Mouse (Mus musculus): ENCODE results near the gene Stkld1. TPM values are rescaled to one million over a fixed set of nuclear protein-coding genes. Genes with fewer than 3 reads are reported as not detected.

Stkld1 gene
- polyA plus RNA-seq, 2 experiments from 2014 or later = 0.42 TPM; not detected in 1

- ATAC-seq = peak; percentile 94
Measured at GRCm38 (mm10) chr2:26915927-26916728, 17.7 kb upstream of the Stkld1 start, which contains the start of the genes Surf2 and Surf1. TSS of gene Surf2 (plus strand) at chr2:26916367. TSS of gene Surf1 (minus strand) at chr2:26916530.

DNA sequence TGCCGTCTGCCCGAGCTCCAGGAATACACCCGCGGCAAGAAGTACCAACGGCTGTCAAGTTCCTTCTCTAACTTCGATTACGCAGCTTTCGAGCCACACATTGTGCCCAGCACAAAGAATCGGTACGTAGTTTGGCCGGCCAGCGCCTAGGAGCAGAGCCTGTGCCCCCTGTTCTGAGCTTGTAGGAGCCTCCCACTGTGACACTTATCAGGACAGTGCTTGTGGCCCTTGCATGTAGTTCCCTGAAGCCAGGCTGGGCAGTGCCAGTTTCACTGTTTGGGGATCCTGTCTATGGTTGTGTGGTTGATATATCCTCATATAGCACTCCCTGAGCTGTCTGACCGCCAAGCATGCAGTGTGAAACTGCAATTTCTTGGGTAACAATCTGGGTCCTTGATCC is 17.1 kb upstream of the Stkld1 start:
- ATAC-seq = peak; percentile 4

- ATAC-seq = no peak
Measured at GRCm38 (mm10) chr2:26919684-26920083, 14.2 kb upstream of the Stkld1 start.

DNA sequence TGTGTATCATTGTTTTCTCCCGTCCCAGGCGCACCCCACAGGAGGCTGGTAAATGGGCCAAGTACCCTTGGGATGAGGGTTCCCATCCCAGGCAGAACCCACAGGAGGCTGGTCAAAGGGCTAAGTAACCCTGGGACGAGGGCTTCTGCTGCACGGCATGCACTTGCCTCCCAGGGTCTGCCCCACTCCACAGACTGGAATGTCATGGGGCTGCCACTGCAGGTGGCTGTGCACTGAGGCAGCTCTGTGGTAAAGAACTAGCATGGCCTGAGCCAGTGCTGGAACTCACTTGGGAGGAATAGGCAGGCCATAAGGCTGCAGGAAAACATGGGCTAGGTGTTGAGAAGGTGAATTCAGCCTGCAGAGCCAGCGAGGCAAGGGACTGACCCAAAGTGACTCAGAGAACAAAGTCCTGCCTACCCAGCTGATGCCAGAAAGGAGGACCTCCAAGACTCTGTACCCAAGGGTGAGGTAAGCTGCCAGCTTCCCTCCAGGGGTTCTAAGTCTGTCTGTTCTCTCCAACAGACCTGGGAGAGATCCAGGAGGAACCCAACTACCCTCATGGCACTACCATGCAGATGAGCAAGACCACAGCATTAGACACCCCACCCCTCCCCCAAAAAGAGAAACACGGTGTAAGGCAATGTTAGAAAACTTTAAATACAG is 13.5 kb upstream of the Stkld1 start:
- ATAC-seq = no peak

DNA sequence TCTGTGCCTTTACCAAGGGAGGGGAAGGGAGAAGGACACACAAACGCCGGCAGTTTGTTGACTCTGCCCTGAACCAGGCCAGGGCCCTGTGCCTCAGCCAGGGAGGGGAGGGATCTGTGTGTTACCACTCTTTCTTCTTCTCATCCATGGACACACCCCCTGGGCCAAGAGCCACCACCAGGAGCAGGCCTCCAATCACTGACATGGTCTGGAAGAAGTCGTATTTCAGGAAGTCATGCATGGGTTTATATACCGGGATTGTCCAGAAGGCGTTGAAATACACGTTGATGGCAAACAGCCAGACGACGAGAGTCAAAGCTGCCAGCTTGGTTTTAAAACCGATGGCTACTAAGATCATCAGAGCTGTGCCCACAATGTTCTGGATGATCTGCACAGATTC is 12.1 kb upstream of the Stkld1 start:
- ATAC-seq = no peak

DNA sequence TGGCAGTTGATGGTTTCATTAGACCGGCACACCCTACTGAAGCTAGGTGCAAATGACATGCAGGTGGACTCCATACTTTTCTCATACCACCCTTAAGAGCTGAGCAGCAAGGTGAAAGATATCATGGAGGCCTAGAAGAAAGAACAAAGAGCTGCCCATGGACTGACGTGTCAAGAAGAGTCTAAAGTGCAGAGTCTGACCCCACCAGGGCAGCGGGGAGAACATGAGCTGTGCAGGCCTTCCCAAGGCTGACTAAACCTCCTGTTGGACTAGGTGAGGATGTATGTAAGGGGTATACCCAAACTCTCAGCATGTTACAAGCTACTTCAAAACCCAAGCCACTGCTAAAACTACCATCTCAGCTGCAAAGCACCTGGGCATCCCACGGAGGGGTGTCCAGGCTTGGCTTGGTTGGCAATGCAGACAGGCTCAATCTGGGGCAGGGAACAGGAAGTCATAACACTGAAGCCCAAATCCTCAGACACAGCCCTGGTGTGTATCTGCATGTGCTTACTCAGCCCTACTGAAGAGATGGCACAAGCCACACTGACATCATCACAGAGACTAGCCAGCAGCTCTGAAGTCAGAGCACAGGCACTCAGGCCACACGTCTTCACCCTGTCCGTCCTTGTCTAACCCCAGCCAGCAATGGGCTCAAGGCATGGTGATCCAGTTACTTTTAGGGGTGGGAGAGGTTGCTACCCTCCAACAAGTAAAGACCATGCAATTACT is 5.9 kb upstream of the Stkld1 start:
- no peak for ATAC-seq

- ATAC-seq = peak; percentile 22
Measured at GRCm38 (mm10) chr2:26930390-26930789, 3.5 kb upstream of the Stkld1 start.

- peak; percentile 4 for ATAC-seq
Measured at GRCm38 (mm10) chr2:26932473-26933303, 1.2 kb upstream of the Stkld1 start.

DNA sequence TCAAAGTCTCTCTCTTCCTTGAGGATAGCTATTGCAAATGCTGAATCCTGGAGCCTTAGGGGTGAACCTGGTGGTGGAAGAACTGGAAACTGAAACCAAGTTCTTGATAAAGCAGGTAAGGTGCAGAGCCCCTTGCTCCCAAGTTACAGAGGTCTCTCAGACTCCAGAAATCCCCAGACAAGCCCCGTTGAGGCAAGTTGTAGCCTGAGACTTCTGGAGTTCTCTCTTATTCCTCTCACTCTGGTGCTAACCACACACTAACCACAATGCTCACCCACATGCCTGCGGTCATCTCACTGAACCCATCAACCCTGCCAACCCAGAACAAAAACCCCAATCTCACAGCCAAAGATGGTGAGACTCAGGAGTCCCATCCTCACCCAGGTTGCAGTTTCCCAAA is 1.4 kb downstream of the Stkld1 start:
- ATAC-seq = no peak

- ATAC-seq = peak; percentile 17
Measured at GRCm38 (mm10) chr2:26936425-26936824, 2.6 kb downstream of the Stkld1 start.

DNA sequence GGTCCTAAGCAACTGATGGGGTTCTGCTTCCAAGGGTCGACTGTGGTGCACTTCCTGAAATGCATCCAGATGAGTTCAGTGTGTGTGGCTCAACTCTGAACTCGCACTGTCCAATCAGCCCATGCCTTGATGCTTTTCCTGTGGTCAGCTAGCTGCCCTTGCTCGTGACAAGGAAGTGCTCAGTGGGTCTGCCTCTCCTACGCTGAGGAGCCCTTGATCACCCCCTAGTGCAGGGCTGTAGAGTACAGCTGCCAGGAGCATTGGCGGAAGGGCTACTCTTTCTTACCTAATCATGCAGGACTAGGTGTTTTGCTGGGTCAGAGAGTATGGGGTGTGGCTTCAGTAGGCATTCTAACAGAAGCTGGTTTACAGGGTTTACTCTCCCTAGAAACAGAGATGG is 7.7 kb downstream of the Stkld1 start:
- no peak for ATAC-seq

DNA sequence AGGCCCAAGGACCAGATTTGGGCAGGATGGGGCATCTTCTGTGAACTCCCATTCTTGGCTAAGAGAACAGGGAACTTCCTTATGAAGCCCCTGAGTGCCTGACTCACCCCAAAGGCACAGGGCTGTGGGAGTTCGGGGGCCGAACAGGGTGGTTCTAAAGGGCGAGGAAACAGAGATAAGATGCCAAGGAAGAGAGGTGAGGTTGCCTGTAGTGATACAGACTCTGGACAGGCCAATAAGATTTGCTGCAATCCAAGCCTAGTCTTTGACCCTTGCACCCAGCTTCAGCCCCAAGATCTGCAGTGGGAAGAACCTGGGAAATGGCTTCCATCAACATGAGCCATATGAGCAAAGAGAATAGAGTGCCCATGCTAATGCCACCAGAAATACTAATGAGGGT is 9.4 kb downstream of the Stkld1 start:
- no peak for ATAC-seq

DNA sequence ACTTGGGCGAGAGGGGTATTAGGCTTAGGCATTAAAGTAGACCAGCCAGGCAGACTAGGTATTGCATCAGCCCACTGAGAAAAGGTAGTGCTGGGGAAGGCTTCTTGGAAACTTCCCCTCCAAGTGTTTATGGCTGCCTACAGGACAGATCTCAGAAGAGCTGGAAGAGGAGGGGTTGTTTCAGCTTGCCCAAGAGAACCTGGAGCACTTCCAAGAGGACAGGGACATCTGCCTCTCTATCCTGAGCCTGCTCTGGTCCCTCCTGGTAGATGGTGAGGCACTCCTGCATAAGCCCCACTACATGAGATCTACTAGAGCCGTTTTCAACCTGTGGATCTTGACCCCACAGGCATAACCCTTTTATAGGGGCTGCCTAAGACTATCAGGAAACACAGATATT is 16.6 kb downstream of the Stkld1 start:
- no peak for ATAC-seq

- ATAC-seq = no peak
Measured at GRCm38 (mm10) chr2:26951346-26951905, 17.6 kb downstream of the Stkld1 start.

- ATAC-seq = no peak
Measured at GRCm38 (mm10) chr2:26952193-26952592, 18.3 kb downstream of the Stkld1 start.

- ATAC-seq = no peak
Measured at GRCm38 (mm10) chr2:26952866-26953265, 19.0 kb downstream of the Stkld1 start.

GRCm38 (mm10) chr2:26954735-26955395 is 21.0 kb downstream of the Stkld1 start:
- no peak for ATAC-seq

- ATAC-seq = no peak
Measured at GRCm38 (mm10) chr2:26956811-26957487, 23.1 kb downstream of the Stkld1 start.

GRCm38 (mm10) chr2:26957488-26957859 is 23.6 kb downstream of the Stkld1 start:
- ATAC-seq = no peak

DNA sequence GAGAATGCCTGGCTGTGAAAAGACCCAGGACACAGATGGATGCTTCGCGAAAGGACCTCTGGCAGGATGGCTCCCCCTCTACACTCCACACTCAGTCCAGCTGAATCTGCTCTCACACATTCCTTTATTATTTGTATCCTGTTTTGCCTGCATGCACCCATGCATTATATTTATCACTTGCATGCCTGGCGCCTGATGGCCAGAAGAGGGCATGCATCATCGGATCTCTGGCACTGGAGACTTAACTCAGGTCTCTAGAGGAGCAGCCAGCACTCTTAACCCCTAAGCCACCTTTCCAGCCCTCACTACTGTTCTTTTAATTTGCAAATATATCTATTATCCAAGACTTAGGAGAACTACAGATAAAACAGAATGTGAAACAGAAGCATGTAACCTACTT is 26.9 kb downstream of the Stkld1 start:
- ATAC-seq = no peak

Measured in CD4-positive, CD25-positive, alpha-beta regulatory T cell, adult 4 months (primary cell).